Mouse (Mus musculus): ENCODE results near the gene Cd96. TPM values are rescaled to one million over a fixed set of nuclear protein-coding genes. Genes with fewer than 3 reads are reported as not detected.

Cd96 gene
- polyA plus RNA-seq, 1 experiment from 2014 or later, result 0.12 TPM

GRCm38 (mm10) chr16:46120607-46121006, 556 bp upstream of the Cd96 start:
- 56% methylated on average over 3 of the region's 3 CpGs for WGBS
- Histone ChIP-seq H3K27me3 (replicated peaks; ENCODE audit: control insufficient read depth, insufficient read depth, low read length) (no peaks in the 10 kb centered on the region), H3K4me3 (ENCODE audit: low read depth, low read length) (no peak overlapping the region), H3K9ac (ENCODE audit: low read depth, low read length) (no peak overlapping the region), H3K27ac (ENCODE audit: low read depth, low read length) (no peak overlapping the region), H3K4me2 (no peak overlapping the region), H3K36me3 (ENCODE audit: control insufficient read depth, insufficient read depth, low read length) (no peaks in the 10 kb centered on the region), H3K4me1 (replicated peaks; ENCODE audit: control insufficient read depth, insufficient read depth, low read length) (no peaks in the 10 kb centered on the region), H3K9me3 (ENCODE audit: control insufficient read depth, low read length) (no peaks in the 10 kb centered on the region)
- DNase-seq (ENCODE audit: low spot score) (no peak), ATAC-seq (replicated peaks; ENCODE audit: low FRiP score) (no peak)

- 79% methylated on average over 3 of the region's 3 CpGs for WGBS
- Histone ChIP-seq H3K27ac (ENCODE audit: low read depth, low read length) (no peak overlapping the region), H3K9me3 (ENCODE audit: control insufficient read depth, low read length) (no peaks in the 10 kb centered on the region), H3K4me1 (replicated peaks; ENCODE audit: control insufficient read depth, insufficient read depth, low read length) (no peaks in the 10 kb centered on the region), H3K36me3 (ENCODE audit: control insufficient read depth, insufficient read depth, low read length) (no peaks in the 10 kb centered on the region), H3K4me3 (ENCODE audit: low read depth, low read length) (no peak overlapping the region), H3K9ac (ENCODE audit: low read depth, low read length) (no peak overlapping the region), H3K27me3 (replicated peaks; ENCODE audit: control insufficient read depth, insufficient read depth, low read length) (no peaks in the 10 kb centered on the region), H3K4me2 (no peak overlapping the region)
- ATAC-seq (replicated peaks; ENCODE audit: low FRiP score) (no peak), DNase-seq (ENCODE audit: low spot score) (no peak)
Measured at GRCm38 (mm10) chr16:46117645-46118044, 2.4 kb downstream of the Cd96 start.

- WGBS, result 61% methylated on average over 2 of the region's 2 CpGs
Measured at GRCm38 (mm10) chr16:46114727-46115126, 5.3 kb downstream of the Cd96 start.

GRCm38 (mm10) chr16:46109536-46109935, 10.5 kb downstream of the Cd96 start:
- no peaks in the 10 kb centered on the region for H3K27me3 ChIP-seq (replicated peaks; ENCODE audit: control insufficient read depth, insufficient read depth, low read length)
- WGBS, result 40% methylated on average over 8 of the region's 8 CpGs
- H3K4me2 ChIP-seq, result no peak overlapping the region
- no peak overlapping the region for H3K9ac ChIP-seq (ENCODE audit: low read depth, low read length)
- ATAC-seq (replicated peaks; ENCODE audit: low FRiP score) (no peak), DNase-seq (ENCODE audit: low spot score) (no peak)
- H3K9me3 ChIP-seq (ENCODE audit: control insufficient read depth, low read length), result no peaks in the 10 kb centered on the region
- H3K27ac ChIP-seq (ENCODE audit: low read depth, low read length), result no peak overlapping the region
- H3K36me3 ChIP-seq (ENCODE audit: control insufficient read depth, insufficient read depth, low read length), result no peaks in the 10 kb centered on the region
- H3K4me3 ChIP-seq (ENCODE audit: low read depth, low read length), result no peak overlapping the region
- H3K4me1 ChIP-seq (replicated peaks; ENCODE audit: control insufficient read depth, insufficient read depth, low read length), result no peaks in the 10 kb centered on the region

More at GRCm38 (mm10) chr16:46114727-46115126, 5.3 kb downstream of the Cd96 start:
- no peaks in the 10 kb centered on the region for H3K4me1 ChIP-seq (replicated peaks; ENCODE audit: control insufficient read depth, insufficient read depth, low read length)
- H3K4me2 ChIP-seq, result no peak overlapping the region
- H3K9ac ChIP-seq (ENCODE audit: low read depth, low read length), result no peak overlapping the region
- H3K27ac ChIP-seq (ENCODE audit: low read depth, low read length), result no peak overlapping the region
- no peaks in the 10 kb centered on the region for H3K9me3 ChIP-seq (ENCODE audit: control insufficient read depth, low read length)
- H3K4me3 ChIP-seq (ENCODE audit: low read depth, low read length), result no peak overlapping the region
- ATAC-seq (replicated peaks; ENCODE audit: low FRiP score), result no peak
- H3K36me3 ChIP-seq (ENCODE audit: control insufficient read depth, insufficient read depth, low read length), result no peaks in the 10 kb centered on the region
- no peak for DNase-seq (ENCODE audit: low spot score)
- no peaks in the 10 kb centered on the region for H3K27me3 ChIP-seq (replicated peaks; ENCODE audit: control insufficient read depth, insufficient read depth, low read length)

GRCm38 (mm10) chr16:46107431-46107830, 12.6 kb downstream of the Cd96 start:
- H3K4me3 ChIP-seq (ENCODE audit: low read depth, low read length), result no peak overlapping the region
- H3K9ac ChIP-seq (ENCODE audit: low read depth, low read length), result no peak overlapping the region
- no peak overlapping the region for H3K27ac ChIP-seq (ENCODE audit: low read depth, low read length)
- H3K27me3 ChIP-seq (replicated peaks; ENCODE audit: control insufficient read depth, insufficient read depth, low read length), result no peaks in the 10 kb centered on the region
- H3K36me3 ChIP-seq (ENCODE audit: control insufficient read depth, insufficient read depth, low read length), result no peaks in the 10 kb centered on the region
- H3K4me1 ChIP-seq (replicated peaks; ENCODE audit: control insufficient read depth, insufficient read depth, low read length), result no peaks in the 10 kb centered on the region
- ATAC-seq (replicated peaks; ENCODE audit: low FRiP score) (no peak), DNase-seq (ENCODE audit: low spot score) (no peak)
- 44% methylated on average over 4 of the region's 4 CpGs for WGBS
- no peaks in the 10 kb centered on the region for H3K9me3 ChIP-seq (ENCODE audit: control insufficient read depth, low read length)
- no peak overlapping the region for H3K4me2 ChIP-seq

GRCm38 (mm10) chr16:46104491-46104890, 15.6 kb downstream of the Cd96 start:
- no peak for ATAC-seq (replicated peaks; ENCODE audit: low FRiP score)
- 70% methylated on average over 9 of the region's 9 CpGs for WGBS

GRCm38 (mm10) chr16:46101748-46102147, 18.3 kb downstream of the Cd96 start:
- no peak overlapping the region for H3K9ac ChIP-seq (ENCODE audit: low read depth, low read length)
- no peaks in the 10 kb centered on the region for H3K36me3 ChIP-seq (ENCODE audit: control insufficient read depth, insufficient read depth, low read length)
- no peak overlapping the region for H3K4me3 ChIP-seq (ENCODE audit: low read depth, low read length)
- H3K27ac ChIP-seq (ENCODE audit: low read depth, low read length), result no peak overlapping the region
- WGBS, result 35% methylated on average over 2 of the region's 2 CpGs
- ATAC-seq (replicated peaks; ENCODE audit: low FRiP score) (no peak), DNase-seq (ENCODE audit: low spot score) (no peak)
- no peaks in the 10 kb centered on the region for H3K4me1 ChIP-seq (replicated peaks; ENCODE audit: control insufficient read depth, insufficient read depth, low read length)
- H3K27me3 ChIP-seq (replicated peaks; ENCODE audit: control insufficient read depth, insufficient read depth, low read length), result no peaks in the 10 kb centered on the region
- H3K4me2 ChIP-seq, result no peak overlapping the region
- no peaks in the 10 kb centered on the region for H3K9me3 ChIP-seq (ENCODE audit: control insufficient read depth, low read length)

More at GRCm38 (mm10) chr16:46104491-46104890, 15.6 kb downstream of the Cd96 start:
- H3K9ac ChIP-seq (ENCODE audit: low read depth, low read length), result no peak overlapping the region
- no peaks in the 10 kb centered on the region for H3K36me3 ChIP-seq (ENCODE audit: control insufficient read depth, insufficient read depth, low read length)
- no peak overlapping the region for H3K4me2 ChIP-seq
- no peak overlapping the region for H3K27ac ChIP-seq (ENCODE audit: low read depth, low read length)
- H3K9me3 ChIP-seq (ENCODE audit: control insufficient read depth, low read length), result no peaks in the 10 kb centered on the region
- no peaks in the 10 kb centered on the region for H3K4me1 ChIP-seq (replicated peaks; ENCODE audit: control insufficient read depth, insufficient read depth, low read length)
- no peak for DNase-seq (ENCODE audit: low spot score)
- H3K27me3 ChIP-seq (replicated peaks; ENCODE audit: control insufficient read depth, insufficient read depth, low read length), result no peaks in the 10 kb centered on the region
- no peak overlapping the region for H3K4me3 ChIP-seq (ENCODE audit: low read depth, low read length)

GRCm38 (mm10) chr16:46100286-46100685, 19.8 kb downstream of the Cd96 start:
- WGBS, result 48% methylated on average over 2 of the region's 2 CpGs
- Histone ChIP-seq H3K4me1 (replicated peaks; ENCODE audit: control insufficient read depth, insufficient read depth, low read length) (no peaks in the 10 kb centered on the region), H3K36me3 (ENCODE audit: control insufficient read depth, insufficient read depth, low read length) (no peaks in the 10 kb centered on the region), H3K27ac (ENCODE audit: low read depth, low read length) (no peak overlapping the region), H3K4me3 (ENCODE audit: low read depth, low read length) (no peak overlapping the region), H3K27me3 (replicated peaks; ENCODE audit: control insufficient read depth, insufficient read depth, low read length) (no peaks in the 10 kb centered on the region), H3K9me3 (ENCODE audit: control insufficient read depth, low read length) (no peaks in the 10 kb centered on the region), H3K4me2 (no peak overlapping the region), H3K9ac (ENCODE audit: low read depth, low read length) (no peak overlapping the region)
- DNase-seq (ENCODE audit: low spot score), result no peak
- ATAC-seq (replicated peaks; ENCODE audit: low FRiP score), result no peak

GRCm38 (mm10) chr16:46097421-46097820, 22.6 kb downstream of the Cd96 start:
- 79% methylated on average over 9 of the region's 9 CpGs for WGBS
- H3K9me3 ChIP-seq (ENCODE audit: control insufficient read depth, low read length), result no peaks in the 10 kb centered on the region
- H3K27me3 ChIP-seq (replicated peaks; ENCODE audit: control insufficient read depth, insufficient read depth, low read length), result no peaks in the 10 kb centered on the region
- no peak for DNase-seq (ENCODE audit: low spot score)
- H3K4me3 ChIP-seq (ENCODE audit: low read depth, low read length), result no peak overlapping the region
- H3K27ac ChIP-seq (ENCODE audit: low read depth, low read length), result no peak overlapping the region
- no peak overlapping the region for H3K4me2 ChIP-seq
- H3K36me3 ChIP-seq (ENCODE audit: control insufficient read depth, insufficient read depth, low read length), result no peaks in the 10 kb centered on the region
- ATAC-seq (replicated peaks; ENCODE audit: low FRiP score), result no peak
- no peaks in the 10 kb centered on the region for H3K4me1 ChIP-seq (replicated peaks; ENCODE audit: control insufficient read depth, insufficient read depth, low read length)
- H3K9ac ChIP-seq (ENCODE audit: low read depth, low read length), result no peak overlapping the region

Measured in liver, embryonic 11.5 days (tissue).